33 mouse cellular contexts compared by ENCODE assay signal in the genomic region with DNA sequence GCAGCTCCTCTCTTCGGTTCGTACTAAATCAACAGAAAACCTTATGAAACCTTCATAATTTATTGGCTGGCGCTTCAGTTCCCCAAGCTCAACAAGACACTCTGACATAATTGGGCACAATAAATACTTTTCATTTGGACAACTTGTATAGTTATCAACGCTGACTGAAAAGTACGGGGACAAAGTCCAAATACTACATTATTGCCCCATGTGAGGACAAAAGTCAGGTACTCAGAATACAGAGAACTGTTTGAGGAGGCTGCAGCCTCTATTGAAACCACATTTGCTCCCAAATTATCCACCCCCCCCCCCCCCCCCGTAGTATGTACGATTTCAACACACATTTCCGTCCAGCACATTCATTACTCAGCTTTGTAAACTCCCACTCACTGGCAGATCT. TPM values are rescaled to one million over a fixed set of nuclear protein-coding genes. Genes with fewer than 3 reads are reported as not detected.
A peak's percentile ranks its signal among the peaks of the same experiment; 100 is the strongest.
DNase-seq lines count a peak whose midpoint lies in the region; ATAC-seq and TF ChIP-seq lines count a peak whose summit lies in the region.
"Had no signal": no experiment of that assay in that cellular context is flagged by ENCODE, and none has a peak within 500 bp of the region (broad histone marks: within the 10 kb centered on the region; RNA-seq: fewer than 3 reads in every experiment).

No protein-coding gene starts in this region.

- H3K9ac ChIP-seq in liver, embryonic 16.5 days (ENCODE audit: low read depth, low read length) = no peak overlapping the region
- H3K9ac ChIP-seq in intestine, embryonic 16.5 days (ENCODE audit: low read depth, low read length) = no peak overlapping the region
- H3K9ac ChIP-seq: embryonic facial prominence, embryonic 13.5 days; forebrain, embryonic 13.5 days; heart, embryonic 13.5 days; hindbrain, embryonic 14.5 days had no signal

- no peak overlapping the region for H3K4me2 ChIP-seq in liver, embryonic 16.5 days (ENCODE audit: low read depth, low read length)
- no peak overlapping the region for H3K4me2 ChIP-seq in intestine, embryonic 16.5 days (ENCODE audit: low read depth, low read length)
- H3K4me2 ChIP-seq: embryonic facial prominence, embryonic 13.5 days; forebrain, embryonic 13.5 days; heart, embryonic 13.5 days; hindbrain, embryonic 14.5 days had no signal

- TF ChIP-seq CTCF in small intestine, adult 2 months (IDR thresholded peaks at IDR 0.05; ENCODE audit: extremely low read depth, insufficient read length, insufficient replicate concordance, low read depth, low read length) = no peak

- ATAC-seq in liver, embryonic 16.5 days (ENCODE audit: low read depth) = peak; percentile 58
- peak; percentile 80 for ATAC-seq in intestine, embryonic 16.5 days
- ATAC-seq: activated CD4-positive, CD25-positive, alpha-beta regulatory T cell, adult 4 months; CD4-positive, CD25-positive, alpha-beta regulatory T cell, adult 4 months; forebrain, embryonic 13.5 days; forebrain, embryonic 16.5 days had no signal

- H3K36me3 ChIP-seq in liver, embryonic 16.5 days (ENCODE audit: control insufficient read depth, insufficient read depth) = no peaks in the 10 kb centered on the region
- no peaks in the 10 kb centered on the region for H3K36me3 ChIP-seq in intestine, embryonic 16.5 days (ENCODE audit: control insufficient read depth, insufficient read depth, low read length)
- no peaks in the 10 kb centered on the region for H3K36me3 ChIP-seq in small intestine, adult 2 months (ENCODE audit: control insufficient read depth, insufficient read depth, low read length)
- H3K36me3 ChIP-seq in forebrain, embryonic 10.5 days (replicated peaks) = no peaks in the 10 kb centered on the region
- H3K36me3 ChIP-seq: embryonic facial prominence, embryonic 10.5 days; embryonic facial prominence, embryonic 13.5 days; heart, embryonic 10.5 days; heart, embryonic 13.5 days had no signal

- TF ChIP-seq POLR2A in small intestine, adult 2 months (IDR thresholded peaks at IDR 0.05; ENCODE audit: low read depth, low read length) = no peak

- WGBS in liver, embryonic 16.5 days (ENCODE audit: insufficient replicate concordance) = 48% methylated on average over 8 of the region's 8 CpGs
- WGBS in intestine, embryonic 16.5 days = 52% methylated on average over 8 of the region's 8 CpGs
- WGBS in small intestine, adult 2 months = 26% methylated on average over 8 of the region's 8 CpGs
- WGBS in forebrain, embryonic 10.5 days = 94% methylated on average over 8 of the region's 8 CpGs

- DNase-seq in liver = no peak
- DNase-seq in urinary bladder, adult 2 months (ENCODE audit: low spot score) = no peak
- no peak for DNase-seq in forebrain, embryonic 10.5 days (ENCODE audit: extremely low spot score, low spot score)
- DNase-seq: adrenal gland, adult 8-10 months; adrenal gland, postnatal 25 days; cerebellum, adult 11-12 months; cerebellum, adult 8-10 months; cerebellum, postnatal 10 days; cerebellum, postnatal 36 days; embryo, embryonic 11 days; gastrocnemius, postnatal 10 days; gastrocnemius, postnatal 36 days; heart, adult 2 months; heart, postnatal 14 days; heart, postnatal 4 days had no signal

- H3K9me3 ChIP-seq in liver, embryonic 16.5 days (replicated peaks; ENCODE audit: control insufficient read depth, low read length) = no peaks in the 10 kb centered on the region
- no peaks in the 10 kb centered on the region for H3K9me3 ChIP-seq in intestine, embryonic 16.5 days (ENCODE audit: control insufficient read depth, low read length)
- no peaks in the 10 kb centered on the region for H3K9me3 ChIP-seq in forebrain, embryonic 10.5 days
- H3K9me3 ChIP-seq: embryonic facial prominence, embryonic 10.5 days; embryonic facial prominence, embryonic 13.5 days; forebrain, embryonic 13.5 days; heart, embryonic 10.5 days; heart, embryonic 13.5 days had no signal

- H3K4me1 ChIP-seq in liver, embryonic 16.5 days (ENCODE audit: control insufficient read depth, low read depth, low read length) = no peaks in the 10 kb centered on the region; the same call in 1 of the 2 replicates
- H3K4me1 ChIP-seq in intestine, embryonic 16.5 days (ENCODE audit: control insufficient read depth, insufficient read depth, low read length) = no peaks in the 10 kb centered on the region
- H3K4me1 ChIP-seq in small intestine, adult 2 months (ENCODE audit: control insufficient read depth, insufficient read depth, insufficient read length, low read length) = peaks cover 4% of the 10 kb centered on the region
- H3K4me1 ChIP-seq in forebrain, embryonic 10.5 days = peaks cover 6% of the 10 kb centered on the region
- H3K4me1 ChIP-seq: forebrain, embryonic 13.5 days had no signal

- no peak overlapping the region; the same call in none of the 2 replicates for H3K27ac ChIP-seq in liver, embryonic 16.5 days (ENCODE audit: low read length)
- H3K27ac ChIP-seq in intestine, embryonic 16.5 days (ENCODE audit: low read length) = no peak overlapping the region
- peak overlapping the region; percentile 5 for H3K27ac ChIP-seq in small intestine, adult 2 months (ENCODE audit: insufficient read depth, low read depth, low read length)
- H3K27ac ChIP-seq in forebrain, embryonic 10.5 days = no peak overlapping the region
- H3K27ac ChIP-seq: embryonic facial prominence, embryonic 10.5 days; embryonic facial prominence, embryonic 13.5 days; forebrain, embryonic 13.5 days; heart, adult 2 months; heart, embryonic 10.5 days; heart, embryonic 13.5 days; hindbrain, embryonic 14.5 days had no signal

- no peaks in the 10 kb centered on the region for H3K27me3 ChIP-seq in liver, embryonic 16.5 days (ENCODE audit: control insufficient read depth, insufficient read depth, low read depth, low read length)
- H3K27me3 ChIP-seq in intestine, embryonic 16.5 days (replicated peaks; ENCODE audit: control insufficient read depth, insufficient read depth, low read length) = no peaks in the 10 kb centered on the region
- no peaks in the 10 kb centered on the region for H3K27me3 ChIP-seq in small intestine, adult 2 months (ENCODE audit: control insufficient read depth, insufficient read depth, low read length)
- no peaks in the 10 kb centered on the region for H3K27me3 ChIP-seq in forebrain, embryonic 10.5 days (ENCODE audit: poor library complexity, severe bottlenecking)
- H3K27me3 ChIP-seq: embryonic facial prominence, embryonic 13.5 days; forebrain, embryonic 13.5 days had no signal

- no peak overlapping the region for H3K4me3 ChIP-seq in liver, embryonic 16.5 days (ENCODE audit: low read depth, low read length)
- no peak overlapping the region for H3K4me3 ChIP-seq in intestine, embryonic 16.5 days (ENCODE audit: low read length)
- H3K4me3 ChIP-seq in small intestine, adult 2 months (ENCODE audit: low read depth, low read length) = no peak overlapping the region
- no peak overlapping the region for H3K4me3 ChIP-seq in forebrain, embryonic 10.5 days
- H3K4me3 ChIP-seq: embryonic facial prominence, embryonic 10.5 days; embryonic facial prominence, embryonic 13.5 days; erythroblast, embryonic 14.5 days; forebrain, embryonic 13.5 days; heart, adult 2 months; heart, embryonic 10.5 days; heart, embryonic 13.5 days had no signal

RNA-seq across cellular contexts. Expression of a gene that starts 22.5 kb away (rescaled TPM):
- polyA plus RNA-seq in liver, embryonic 16.5 days (2015; fragmentation: Nextera tagmentation; extraction: Ambion mirVana) = 51.0 and 56.3 TPM in 2 replicates
- polyA plus RNA-seq in intestine, embryonic 16.5 days (2015; fragmentation: Nextera tagmentation; extraction: Ambion mirVana) = 0.40 and 0.72 TPM in 2 replicates
- polyA plus RNA-seq in small intestine, adult 2 months (2012; rRNA removed) = not detected in 2 replicates
- not detected in 2 replicates for polyA plus RNA-seq in urinary bladder, adult 2 months (2012; rRNA removed)
- polyA plus RNA-seq in forebrain, embryonic 10.5 days (2016; fragmentation: Nextera tagmentation; extraction: Ambion mirVana) = not detected in 2 replicates
- polyA plus RNA-seq: activated CD4-positive, CD25-positive, alpha-beta regulatory T cell, adult 4 months; brain, embryonic 14.5 days; C2C12; CD4-positive, CD25-positive, alpha-beta regulatory T cell, adult 4 months; cortical plate, adult 2 months; embryonic facial prominence, embryonic 10.5 days; embryonic facial prominence, embryonic 13.5 days; forebrain, embryonic 13.5 days; forebrain, embryonic 16.5 days; heart, adult 2 months; heart, embryonic 10.5 days; heart, embryonic 16.5 days; hindbrain, embryonic 11.5 days; hindbrain, embryonic 14.5 days had no signal

RNA-seq across cellular contexts. Expression of a gene that starts 55.3 kb away (rescaled TPM):
- polyA plus RNA-seq in liver, embryonic 16.5 days (2015; fragmentation: Nextera tagmentation; extraction: Ambion mirVana) = 13.9 and 18.1 TPM in 2 replicates
- 0.07 and 0.09 TPM in 2 replicates for polyA plus RNA-seq in intestine, embryonic 16.5 days (2015; fragmentation: Nextera tagmentation; extraction: Ambion mirVana)
- polyA plus RNA-seq in small intestine, adult 2 months (2012; rRNA removed) = 0.01 and 0.25 TPM in 2 replicates
- 0.01 and 0.03 TPM in 2 replicates for polyA plus RNA-seq in urinary bladder, adult 2 months (2012; rRNA removed)
- polyA plus RNA-seq in forebrain, embryonic 10.5 days (2016; fragmentation: Nextera tagmentation; extraction: Ambion mirVana) = 0.04 TPM in 1 of 2 replicates, not detected in the other
- polyA plus RNA-seq: C2C12; embryonic facial prominence, embryonic 10.5 days; erythroblast, embryonic 14.5 days; forebrain, embryonic 13.5 days; forebrain, embryonic 16.5 days; heart, embryonic 10.5 days; heart, embryonic 13.5 days; heart, embryonic 16.5 days; hindbrain, embryonic 11.5 days; hindbrain, embryonic 14.5 days had no signal

Comparison
In these comparisons a context has a peak if more than half of its experiments do, and no peak if none do; other contexts are left out.
1. RNA of a gene that starts 22.5 kb away (polyA plus RNA-seq): 51.0 to 56.3 TPM in liver, embryonic 16.5 days; 0.40 to 0.72 TPM in intestine, embryonic 16.5 days, not detected in small intestine, adult 2 months, not detected in urinary bladder, adult 2 months and not detected in forebrain, embryonic 10.5 days; every median in the first group is over 10 times any median in the second.
2. RNA of a gene that starts 55.3 kb away (polyA plus RNA-seq): 13.9 to 18.1 TPM in liver, embryonic 16.5 days; 0.01 to 0.25 TPM in small intestine, adult 2 months, 0.07 to 0.09 TPM in intestine, embryonic 16.5 days, 0.04 TPM in forebrain, embryonic 10.5 days and 0.01 to 0.03 TPM in urinary bladder, adult 2 months; every median in the first group is over 10 times any median in the second.